Mouse (Mus musculus): ENCODE results near the gene Twist1.

The Twist1 gene

DNA sequence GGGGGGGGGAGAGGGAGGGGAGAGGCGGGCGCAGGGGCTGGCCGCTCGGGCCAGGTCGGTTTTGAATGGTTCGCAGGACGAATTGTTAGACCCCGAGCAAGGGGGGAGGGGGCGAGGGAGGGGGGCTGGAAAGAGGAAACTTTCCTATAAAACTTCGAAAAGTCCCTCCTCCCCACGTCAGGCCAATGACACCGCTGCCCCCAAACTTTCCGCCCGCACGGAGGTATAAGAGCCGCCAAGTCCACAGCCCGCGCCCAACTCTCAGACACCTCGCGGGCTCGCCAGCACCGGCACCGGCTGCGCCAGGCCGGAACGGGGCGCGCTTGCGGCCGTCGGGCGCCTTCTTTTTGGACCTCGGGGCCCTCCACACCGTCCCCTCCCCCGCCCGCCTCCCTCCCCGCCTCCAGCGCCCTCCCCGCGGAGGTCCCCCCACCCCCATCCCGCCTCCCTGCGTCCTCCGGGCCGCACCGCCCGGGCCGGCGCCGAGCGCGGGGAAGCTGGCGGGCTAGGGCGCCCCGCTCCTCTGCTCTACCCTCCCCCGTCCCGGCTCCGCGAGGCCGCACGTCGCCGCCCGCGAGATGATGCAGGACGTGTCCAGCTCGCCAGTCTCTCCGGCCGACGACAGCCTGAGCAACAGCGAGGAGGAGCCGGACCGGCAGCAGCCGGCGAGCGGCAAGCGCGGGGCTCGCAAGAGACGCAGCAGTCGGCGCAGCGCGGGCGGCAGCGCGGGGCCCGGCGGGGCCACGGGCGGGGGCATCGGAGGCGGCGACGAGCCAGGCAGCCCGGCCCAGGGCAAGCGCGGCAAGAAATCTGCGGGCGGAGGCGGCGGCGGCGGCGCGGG is at the start of gene Twist1:
Gene Twist1, plus strand, starts transcription at position 272 of the 841 bp plus-strand sequence.
- DNase-seq (ENCODE audit: low read depth, low spot score), result peak; percentile 40

DNA sequence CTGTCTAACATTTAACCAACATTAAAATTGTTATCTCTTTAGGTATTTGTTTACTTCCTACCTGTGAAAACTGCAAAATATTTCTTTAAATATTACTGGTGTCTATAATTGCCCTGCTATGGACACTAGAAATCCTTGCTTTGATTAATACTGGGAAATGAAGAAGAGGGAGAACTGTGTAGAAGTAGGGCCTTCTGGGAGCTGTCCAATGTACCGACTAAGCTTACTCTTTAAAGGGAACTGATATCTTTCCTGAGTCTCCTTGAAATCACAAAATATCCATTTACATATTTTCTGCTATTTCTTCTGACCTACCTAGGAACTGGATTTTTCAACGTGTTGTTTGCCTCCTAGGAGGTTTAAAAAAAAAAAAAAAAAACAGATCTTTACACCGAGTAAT is 30.7 kb upstream of the Twist1 start:
- DNase-seq (ENCODE audit: low read depth, low spot score), result no peak

DNA sequence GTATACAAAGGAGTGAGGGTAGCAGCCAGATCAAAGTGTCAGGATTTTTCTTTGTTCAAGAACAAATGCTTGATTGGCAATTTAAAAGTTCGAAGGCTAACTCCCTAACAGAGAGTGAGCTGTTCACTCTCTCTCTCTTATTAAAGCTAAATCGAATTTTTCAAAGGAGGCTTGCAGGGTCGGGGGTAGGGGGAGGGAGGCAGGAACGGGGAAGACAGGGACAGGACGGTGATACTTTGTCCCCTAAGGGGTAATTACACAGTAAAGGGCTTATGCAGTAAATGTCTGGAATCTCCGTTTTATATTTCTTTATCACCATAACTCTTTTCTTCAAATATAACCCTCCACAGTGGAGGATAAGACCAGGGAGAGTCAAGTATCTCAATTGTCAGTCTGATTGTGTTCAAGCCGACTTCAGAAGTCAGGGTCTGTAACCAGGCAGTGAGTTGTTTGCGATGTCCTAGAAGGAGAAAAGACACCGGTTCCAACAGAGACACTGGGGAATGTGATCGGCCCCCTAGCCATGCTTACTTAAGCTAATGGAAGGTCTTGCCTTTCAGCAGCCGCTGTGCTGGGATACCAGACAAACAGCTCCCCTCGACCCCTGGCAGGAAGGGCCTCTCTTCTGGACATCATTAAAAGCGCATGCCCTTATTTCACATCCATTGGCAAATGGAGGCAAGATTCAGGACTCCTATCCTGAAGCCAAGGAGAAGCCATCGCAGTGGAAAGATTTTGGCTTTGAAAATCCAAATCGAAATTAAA is 30.0 kb upstream of the Twist1 start:
- no peak for DNase-seq (ENCODE audit: low read depth, low spot score)

DNA sequence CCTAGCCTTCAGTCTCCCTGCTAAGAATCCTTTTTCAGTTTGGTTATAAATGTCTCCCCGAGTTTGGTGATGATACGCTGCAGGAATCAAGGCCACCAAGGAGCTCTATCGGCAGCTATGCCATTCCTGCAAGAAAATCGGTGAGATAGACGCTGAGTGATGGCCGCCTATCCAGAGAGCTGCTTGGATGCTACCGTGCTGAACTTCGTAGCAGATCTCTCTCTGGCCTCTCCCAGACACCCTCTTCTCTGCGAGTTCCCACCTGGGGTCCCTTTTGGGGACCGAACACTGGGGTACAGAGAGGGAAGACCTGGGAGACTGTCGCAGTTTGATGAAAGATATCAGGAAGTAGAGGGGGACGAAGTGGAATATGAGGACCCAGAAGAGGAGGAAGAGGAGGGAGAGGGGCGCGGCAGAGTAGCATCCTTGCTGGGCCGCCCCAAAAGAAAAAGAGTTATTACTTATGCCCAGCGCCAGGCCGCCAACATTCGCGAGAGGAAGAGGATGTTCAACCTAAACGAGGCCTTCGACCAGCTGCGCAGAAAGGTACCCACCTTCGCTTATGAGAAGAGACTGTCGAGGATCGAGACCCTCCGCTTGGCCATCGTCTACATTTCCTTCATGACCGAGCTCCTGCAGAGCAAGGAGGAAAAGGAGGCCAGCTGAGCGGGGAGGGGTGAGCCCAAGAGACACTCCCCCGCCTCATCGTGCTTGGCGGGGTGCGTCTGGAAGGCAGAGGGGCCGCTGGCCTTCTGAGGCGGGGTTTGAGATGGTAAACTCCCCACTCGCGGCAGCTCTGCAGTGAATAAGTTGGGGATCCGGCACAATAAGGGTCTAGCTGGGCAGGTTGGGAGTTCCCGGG is 28.9 kb upstream of the Twist1 start, which contains the start of gene Ferd3l:
Gene Ferd3l, plus strand, starts transcription at position 95 of the 862 bp plus-strand sequence.
- no peak for DNase-seq (ENCODE audit: low read depth, low spot score)

DNA sequence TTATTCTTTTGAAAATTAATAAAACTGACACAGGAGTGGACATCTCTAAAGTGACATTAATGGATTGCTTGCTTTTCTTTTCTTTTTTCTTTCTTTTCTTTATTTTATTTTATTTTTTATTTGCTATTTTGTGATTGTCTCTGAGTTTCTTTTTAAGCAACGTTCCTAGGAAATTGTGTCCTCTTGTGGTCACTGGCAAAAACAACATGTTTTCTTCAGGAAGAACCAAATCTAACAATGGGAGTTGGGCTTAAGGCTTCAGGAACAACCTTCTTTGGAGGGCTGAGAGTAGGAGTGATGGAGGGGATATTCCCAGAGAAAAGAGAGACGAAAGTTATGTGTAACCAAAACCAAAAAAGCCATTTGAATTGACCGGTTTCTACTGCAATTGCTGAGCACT is 4.6 kb upstream of the Twist1 start:
- no peak for DNase-seq (ENCODE audit: low read depth, low spot score)

DNA sequence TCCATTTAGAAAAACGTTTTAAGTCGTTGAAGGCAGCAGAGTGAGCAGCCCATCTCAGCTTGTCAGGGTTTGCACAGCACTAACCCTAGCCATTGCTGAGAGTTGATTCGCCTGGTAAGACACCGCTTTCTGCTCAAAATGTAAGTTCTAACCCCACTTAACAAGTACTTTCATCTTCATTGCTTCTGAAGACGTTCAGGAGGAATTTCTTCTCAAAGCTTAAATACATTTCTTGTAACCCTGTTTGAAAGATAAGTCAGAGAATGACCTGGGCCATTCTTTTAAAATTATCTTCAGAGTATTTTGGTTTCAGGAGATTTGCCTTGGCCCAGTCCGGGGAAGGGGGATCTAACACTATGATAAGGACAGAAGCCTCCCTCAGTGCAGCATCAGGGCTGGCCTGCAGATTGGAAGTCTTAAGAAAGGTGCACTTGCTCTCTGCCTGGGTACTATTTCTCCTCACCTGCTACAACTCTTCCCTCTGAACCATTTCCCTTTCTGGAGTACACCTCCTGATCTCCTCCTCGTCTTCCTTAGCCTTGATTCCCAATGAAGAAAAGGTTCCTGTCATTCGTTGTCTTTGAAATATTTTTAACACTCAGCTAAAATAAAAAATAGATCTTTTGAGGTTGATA is 2.4 kb upstream of the Twist1 start:
- DNase-seq (ENCODE audit: low read depth, low spot score), result no peak

DNA sequence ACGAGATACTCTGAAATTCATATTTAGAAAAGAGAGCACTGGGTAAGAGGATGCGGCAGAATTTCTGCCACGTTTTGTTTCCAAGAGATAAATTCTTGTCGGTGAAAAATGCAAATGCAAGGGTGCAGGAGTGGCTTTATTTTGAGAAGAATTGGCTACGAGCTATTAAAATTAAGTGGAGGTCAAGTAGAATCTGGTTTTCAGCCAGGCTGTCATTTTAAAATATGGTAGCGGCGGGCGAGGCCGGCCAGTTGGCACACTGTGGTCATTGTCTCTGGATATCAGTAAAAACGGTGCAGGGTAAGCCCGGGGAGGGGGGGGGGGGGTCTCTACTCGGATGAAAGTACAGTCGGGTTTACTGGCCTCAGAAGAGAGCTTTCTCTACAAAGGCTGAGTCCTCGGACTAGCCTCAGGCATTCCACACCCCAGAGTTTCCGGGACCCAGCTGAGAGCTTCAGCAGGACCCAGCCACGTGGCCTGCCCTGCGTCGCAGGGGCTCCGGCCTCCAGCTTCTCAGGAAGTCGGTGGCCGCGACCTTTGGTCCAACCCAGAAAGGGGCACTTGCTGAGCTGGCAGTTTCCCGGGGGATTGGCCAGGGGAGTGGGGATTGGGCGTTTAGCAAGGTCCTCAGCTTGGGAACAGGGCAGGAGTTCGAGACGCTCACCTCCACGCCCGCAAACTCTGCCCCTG is 1.7 kb upstream of the Twist1 start:
- DNase-seq (ENCODE audit: low read depth, low spot score), result peak; percentile 56

DNA sequence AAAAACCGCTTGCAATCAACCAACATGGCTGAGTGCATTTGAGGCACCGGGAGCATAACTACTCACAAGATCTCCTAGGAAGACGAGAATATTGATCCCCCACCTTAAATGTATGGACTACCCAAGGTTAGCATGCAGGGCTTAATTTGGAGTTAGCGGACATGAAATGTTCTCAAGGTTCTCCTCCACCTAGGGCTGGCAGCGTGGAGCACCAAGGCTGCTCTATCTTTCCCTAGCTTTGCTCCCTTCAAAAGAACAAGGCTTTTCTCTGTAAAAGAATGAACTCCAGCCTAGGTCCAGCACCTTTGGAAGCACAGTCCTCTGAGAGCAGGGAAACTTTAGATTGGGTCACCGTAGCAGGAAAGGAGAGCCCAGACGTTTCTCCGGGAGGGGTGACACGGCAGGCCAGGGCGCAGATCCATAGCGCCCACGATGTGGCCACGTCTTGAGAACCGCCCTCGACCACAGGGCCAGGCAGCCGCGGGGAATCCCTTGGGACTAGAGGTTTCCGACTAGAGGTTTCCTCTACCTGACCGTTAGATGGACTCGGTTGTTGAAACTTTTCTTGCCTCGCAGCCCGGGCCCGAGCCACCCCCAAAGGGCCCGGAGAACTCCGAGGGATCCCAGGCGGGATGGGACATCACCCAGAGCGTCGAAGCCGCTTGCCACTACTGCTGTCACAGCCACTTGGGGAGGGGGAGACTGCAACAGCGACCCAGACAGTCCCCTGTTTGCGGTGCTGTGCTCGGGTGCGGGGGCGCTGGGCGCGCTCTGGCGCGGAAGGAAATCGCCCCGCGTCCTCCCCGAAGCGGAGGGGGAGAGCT is 683 bp upstream of the Twist1 start:
- peak; percentile 27 for DNase-seq (ENCODE audit: low read depth, low spot score)

DNA sequence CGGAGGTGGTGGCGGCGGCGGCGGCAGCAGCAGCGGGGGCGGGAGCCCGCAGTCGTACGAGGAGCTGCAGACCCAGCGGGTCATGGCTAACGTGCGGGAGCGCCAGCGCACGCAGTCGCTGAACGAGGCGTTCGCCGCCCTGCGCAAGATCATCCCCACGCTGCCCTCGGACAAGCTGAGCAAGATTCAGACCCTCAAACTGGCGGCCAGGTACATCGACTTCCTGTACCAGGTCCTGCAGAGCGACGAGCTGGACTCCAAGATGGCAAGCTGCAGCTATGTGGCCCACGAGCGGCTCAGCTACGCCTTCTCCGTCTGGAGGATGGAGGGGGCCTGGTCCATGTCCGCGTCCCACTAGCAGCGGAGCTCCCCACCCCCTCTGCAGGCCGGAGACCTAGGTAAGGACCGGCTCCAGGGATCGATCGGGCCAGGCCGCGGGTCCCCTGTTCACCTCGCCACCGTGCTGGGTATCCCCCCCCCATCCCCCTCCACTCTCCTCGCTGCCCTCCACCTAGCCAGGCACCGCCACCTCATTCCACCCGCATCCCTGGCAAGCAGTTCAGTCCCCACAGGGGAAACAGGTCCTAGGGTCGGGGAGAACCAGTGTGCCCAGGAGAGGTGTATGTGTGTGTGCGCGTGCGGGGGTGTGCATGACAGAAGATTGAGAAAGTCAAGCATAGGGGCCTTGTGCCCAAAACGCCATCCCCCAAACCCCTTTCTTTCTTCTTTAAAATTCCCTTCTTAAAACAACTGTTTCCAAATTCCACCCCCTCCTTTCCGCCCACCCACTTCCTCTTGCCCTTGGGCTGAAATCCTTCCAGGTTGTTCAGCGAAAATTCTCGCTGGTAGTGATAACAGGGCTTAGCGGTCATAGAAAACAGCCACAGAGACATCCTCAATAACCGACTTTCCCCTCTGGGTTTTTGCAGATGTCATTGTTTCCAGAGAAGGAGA is 1.0 kb downstream of the Twist1 start:
- peak; percentile 34 for DNase-seq (ENCODE audit: low read depth, low spot score)

DNA sequence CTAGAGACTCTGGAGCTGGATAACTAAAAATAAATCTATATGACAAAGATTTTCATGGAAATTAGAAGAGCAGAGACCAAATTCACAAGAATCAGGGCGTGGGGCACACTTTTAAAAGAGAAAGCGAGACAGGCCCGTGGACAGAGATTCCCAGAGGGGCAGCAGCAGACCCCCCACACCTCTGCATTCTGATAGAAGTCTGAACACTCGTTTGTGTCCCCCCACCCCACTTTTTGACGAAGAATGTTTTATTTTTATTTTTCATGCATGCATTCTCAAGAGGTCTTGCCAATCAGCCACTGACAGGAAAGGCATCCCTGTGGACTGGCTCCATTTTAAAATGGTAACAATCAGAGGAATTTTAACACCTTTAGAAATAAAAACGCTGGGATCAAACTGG is 1.7 kb downstream of the Twist1 start:
- DNase-seq (ENCODE audit: low read depth, low spot score), result no peak

DNA sequence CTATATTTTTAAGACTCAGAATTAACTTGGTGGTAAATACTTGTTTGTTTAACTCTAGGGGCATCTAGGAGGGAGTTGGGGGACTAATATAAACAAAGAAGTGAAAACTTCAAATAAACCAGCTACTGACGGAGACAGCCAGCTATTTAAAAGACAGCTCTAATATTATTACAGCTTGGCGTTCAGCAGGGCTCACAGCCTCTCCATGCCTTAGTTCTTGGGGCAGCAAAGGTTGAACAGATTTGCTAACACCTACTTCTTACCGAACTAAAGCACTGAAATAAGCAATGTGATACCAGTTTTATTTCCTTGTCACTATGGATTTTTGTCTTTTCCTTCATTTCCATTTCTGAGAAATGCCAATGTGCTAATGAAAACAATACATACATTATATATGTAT is 2.4 kb downstream of the Twist1 start:
- DNase-seq (ENCODE audit: low read depth, low spot score), result no peak

DNA sequence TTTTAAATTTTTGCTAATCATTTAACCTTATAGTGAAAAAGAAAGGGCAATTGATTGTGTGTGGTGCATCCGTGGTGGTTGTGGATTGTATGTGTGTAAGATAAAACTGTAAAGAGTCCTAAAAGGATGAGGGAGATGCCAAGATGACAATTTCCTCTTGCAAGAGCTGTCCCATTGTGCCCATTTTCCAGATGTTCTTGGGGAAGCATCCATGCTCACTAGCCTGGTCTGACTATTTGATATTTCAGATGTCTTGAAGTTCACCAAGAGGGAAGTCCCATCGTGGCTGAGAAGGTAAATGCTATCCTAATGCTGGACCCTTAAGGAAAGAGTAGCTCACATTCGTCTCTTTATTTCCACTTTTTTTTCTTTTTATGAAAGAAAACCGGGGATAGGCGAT is 3.5 kb downstream of the Twist1 start:
- no peak for DNase-seq (ENCODE audit: low read depth, low spot score)

DNA sequence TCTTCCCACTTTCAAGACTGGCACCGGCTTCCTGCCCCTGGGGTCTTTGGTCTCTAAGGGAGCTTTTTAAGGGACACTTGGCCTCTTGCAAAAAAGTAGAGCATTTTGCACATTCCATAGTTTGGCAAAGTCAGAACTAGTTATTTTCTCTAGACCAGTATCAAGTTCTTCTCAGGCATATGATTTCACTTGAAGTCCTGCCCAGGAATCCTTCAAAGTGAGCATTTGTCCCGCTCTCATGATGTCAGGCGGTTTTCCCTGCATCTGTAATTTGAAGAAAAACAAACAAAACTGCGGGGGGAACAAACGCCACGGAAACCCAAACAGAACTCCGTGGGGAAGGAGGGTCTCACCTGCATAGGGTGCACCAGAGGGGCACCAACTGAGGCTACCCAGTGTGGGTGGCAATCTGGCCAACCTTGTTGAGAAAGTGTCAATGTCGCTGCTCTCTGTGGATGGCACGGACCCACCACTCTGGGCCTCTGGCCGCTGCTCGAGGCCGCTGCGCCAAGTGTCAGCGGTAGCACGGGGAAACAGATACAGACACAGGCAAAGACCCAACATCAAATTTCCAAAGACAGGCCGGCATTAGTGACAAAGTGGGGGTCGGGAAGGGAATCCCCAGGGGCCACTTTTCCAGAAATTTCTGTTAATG is 4.8 kb downstream of the Twist1 start:
- DNase-seq (ENCODE audit: low read depth, low spot score), result no peak

DNA sequence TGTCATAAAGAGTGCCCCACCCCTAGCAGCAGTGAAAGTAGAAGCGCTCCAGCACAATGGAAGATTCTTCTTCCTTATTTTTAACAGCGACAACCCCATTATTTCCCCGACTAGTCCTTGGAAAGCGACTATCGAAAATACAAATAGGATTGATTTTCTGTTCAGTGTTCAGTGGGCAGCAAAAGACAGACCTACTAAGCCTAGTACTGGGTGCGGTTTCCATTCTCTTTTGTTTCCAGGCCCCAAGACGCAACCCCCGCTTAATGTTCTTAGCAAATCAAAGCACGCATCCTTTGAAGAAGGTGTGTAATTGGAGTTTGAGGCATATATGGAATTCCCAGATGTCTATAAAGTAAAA is 5.3 kb downstream of the Twist1 start:
- no peak for DNase-seq (ENCODE audit: low read depth, low spot score)

DNA sequence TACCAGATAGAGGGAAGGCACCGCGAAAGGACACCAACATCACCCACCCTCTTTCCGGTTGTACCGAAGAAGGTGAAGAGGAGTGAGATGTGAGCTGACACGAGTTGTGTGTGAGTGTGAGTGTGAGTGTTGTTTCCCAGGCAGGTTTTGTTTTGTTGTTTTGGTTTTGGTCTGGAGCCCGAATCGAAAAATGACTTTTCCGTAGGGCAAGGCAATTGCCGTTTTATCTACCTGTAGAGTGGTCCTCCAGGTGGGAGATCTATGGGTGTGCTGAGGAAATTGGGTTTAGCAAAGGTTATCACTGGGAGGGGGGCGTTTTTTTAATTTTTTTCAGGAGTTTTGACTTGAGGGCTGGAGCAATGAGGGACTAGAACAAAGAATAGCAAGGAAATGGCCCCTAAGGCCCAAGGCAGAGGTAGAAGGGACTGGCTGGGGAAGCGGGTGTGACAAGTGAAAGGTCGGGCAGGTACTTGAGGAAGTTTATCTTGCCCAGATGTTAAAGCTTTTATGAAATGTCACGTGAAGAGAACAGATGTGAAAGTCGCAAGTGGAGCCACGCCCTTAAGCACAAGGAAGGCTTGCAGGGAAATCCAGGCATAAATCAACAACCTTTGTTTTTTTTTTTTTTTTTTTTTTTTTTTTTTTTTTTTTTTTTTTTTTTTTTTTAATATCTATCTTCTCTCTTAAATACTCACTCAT is 6.3 kb downstream of the Twist1 start:
- no peak for DNase-seq (ENCODE audit: low read depth, low spot score)

DNA sequence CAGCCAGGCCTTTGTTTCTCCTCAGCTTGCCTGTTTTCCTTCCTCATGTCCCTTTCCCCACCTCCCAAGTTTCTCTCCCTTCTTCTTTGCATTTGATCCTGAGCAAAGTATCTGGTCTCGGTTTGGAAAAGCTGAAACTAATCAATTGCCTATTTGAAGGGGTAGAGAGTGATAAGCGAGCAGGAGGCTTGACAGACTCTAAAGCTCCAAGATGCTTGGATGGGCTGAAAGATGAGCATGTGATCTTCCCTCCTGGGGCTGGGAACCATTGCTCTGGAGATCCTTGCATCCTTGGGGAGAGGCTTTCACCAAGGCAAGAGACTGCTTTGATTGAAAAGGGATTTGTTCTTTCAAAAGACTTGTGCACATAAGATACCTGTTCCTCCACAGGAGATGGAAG is 7.0 kb downstream of the Twist1 start:
- DNase-seq (ENCODE audit: low read depth, low spot score), result no peak

DNA sequence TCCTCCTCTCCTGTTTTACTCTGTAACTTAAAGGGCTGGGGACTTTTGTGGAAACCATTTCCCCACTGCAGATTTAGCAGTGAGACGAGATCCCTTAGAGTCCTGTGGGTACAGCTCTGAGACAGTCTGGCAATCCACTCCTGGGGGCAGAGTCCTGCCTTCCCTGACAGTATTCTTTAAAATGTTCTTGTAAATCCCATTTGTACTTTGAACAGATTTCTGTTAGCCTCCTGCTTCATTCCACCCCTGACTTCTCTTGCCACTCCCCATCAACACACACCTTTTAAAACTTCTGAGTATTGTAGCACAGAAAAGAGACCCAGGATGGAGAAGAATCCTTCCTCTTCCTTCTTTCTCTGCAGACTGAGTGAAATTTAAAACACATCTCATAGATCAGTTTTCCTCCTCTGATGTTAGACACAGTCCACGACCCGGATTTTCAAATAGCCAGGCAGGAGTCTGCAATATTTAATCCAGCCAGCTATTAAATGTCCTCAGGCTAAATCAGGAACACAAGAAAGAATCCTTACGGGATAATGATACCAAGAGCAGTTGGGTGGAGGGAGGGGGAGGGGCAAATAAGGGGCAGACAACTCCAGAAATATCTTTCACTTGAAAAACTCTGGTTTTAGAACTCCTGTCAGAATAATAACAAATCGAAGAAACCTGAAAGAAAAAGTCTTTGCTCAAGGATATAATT is 8.3 kb downstream of the Twist1 start:
- no peak for DNase-seq (ENCODE audit: low read depth, low spot score)
